Mouse (Mus musculus) liver, postnatal 0 days (tissue): ENCODE measurements around the gene Shc2. TPM values are rescaled to one million over a fixed set of nuclear protein-coding genes. Genes with fewer than 3 reads are reported as not detected.
A peak's percentile ranks its signal among the peaks of the same experiment; 100 is the strongest.

ENCODE experiments used
- ATAC-seq: fragments of 200-750 bp; cut with Nextera tagmentation; 2 replicates; pipeline ENCODE4 v1.8.0; 2017; ENCODE audit warnings: mild to moderate bottlenecking, moderate library complexity
- DNase-seq: peaks from one replicate; pipeline ENCODE4 v3.0.0-alpha.2; 2016
- H3K27ac ChIP-seq: fragments of 300-500 bp; sonication (generic); 2 replicates; pipeline ENCODE4 v1.5.1; 2014; ENCODE audit warnings: antibody characterized with exemption, moderate library complexity, mild to moderate bottlenecking, low read depth
- H3K27me3 ChIP-seq: fragments of 300-500 bp; sonication (generic); 2 replicates; pipeline ENCODE4 v1.6.1; 2014; ENCODE audit warnings: low read length, control low read depth, mixed read lengths; ENCODE audit not compliant: insufficient read depth
- H3K36me3 ChIP-seq: fragments of 300-500 bp; sonication (generic); replicated peaks from 2 replicates; pipeline ENCODE4 v1.6.1; 2014; ENCODE audit warnings: mild to moderate bottlenecking, control low read depth, low read length, moderate library complexity, mixed read lengths; ENCODE audit not compliant: insufficient read depth
- H3K4me1 ChIP-seq: fragments of 300-500 bp; sonication (generic); 2 replicates; pipeline ENCODE4 v1.6.1; 2014; ENCODE audit warnings: antibody characterized with exemption, mild to moderate bottlenecking, control low read depth; ENCODE audit not compliant: insufficient read depth
- H3K4me2 ChIP-seq: fragments of 300-500 bp; sonication (generic); 2 replicates; pipeline ENCODE4 v1.6.1; 2014; ENCODE audit warnings: low read depth, mild to moderate bottlenecking, low read length, moderate library complexity, mixed read lengths
- H3K4me3 ChIP-seq: fragments of 300-500 bp; sonication (generic); 2 replicates; pipeline ENCODE4 v1.5.1; 2014; ENCODE audit warnings: low read depth, low read length
- H3K9ac ChIP-seq: fragments of 300-500 bp; sonication (generic); replicated peaks from 2 replicates; pipeline ENCODE4 v1.6.1; 2014; ENCODE audit warnings: mild to moderate bottlenecking, moderate library complexity
- H3K9me3 ChIP-seq: fragments of 300-500 bp; sonication (generic); 2 replicates; pipeline ENCODE4 v1.6.1; 2016; ENCODE audit warnings: mild to moderate bottlenecking, control low read depth, low read length, mixed read lengths
- CTCF ChIP-seq: sonication (generic); IDR thresholded peaks from 2 replicates; pipeline ENCODE4 v1.5.1; 2016; ENCODE audit warnings: antibody characterized with exemption, low read depth
- EP300 ChIP-seq: IDR thresholded peaks from 2 replicates; pipeline ENCODE4 v1.6.1; 2016; ENCODE audit warnings: antibody characterized with exemption, low read depth, mild to moderate bottlenecking
- WGBS: fragments of 180-500 bp; shearing (Covaris S2); extraction: QIAGEN DNeasy Blood & Tissue Kit; methylation state at CpG from one replicate; pipeline ENCODE4 v1.1.7; 2014; ENCODE audit not compliant: insufficient replicate concordance; 5-methylcytosine and 5-hydroxymethylcytosine counted together
- polyA plus RNA-seq: library from polyadenylated mRNA; unstranded; fragments of >200 nt; fragmentation: Nextera tagmentation; extraction: Ambion mirVana; gene quantifications from 2 replicates; pipeline ENCODE4 v1.2.1, GENCODE M21; 2015

Gene Shc2
- polyA plus RNA-seq, 1 experiment from 2014 or later, result 0.05 TPM

- DNase-seq (no peak), ATAC-seq (no peak)
- Histone ChIP-seq H3K36me3 (peaks cover 45% of the 10 kb centered on the region), H3K27ac (peak overlapping the region; percentile 97), H3K4me3 (peak overlapping the region; percentile 88), H3K9ac (peak overlapping the region; percentile 91), H3K27me3 (no peaks in the 10 kb centered on the region), H3K4me2 (peak overlapping the region; percentile 96), H3K9me3 (no peaks in the 10 kb centered on the region), H3K4me1 (peaks cover 32% of the 10 kb centered on the region)
- WGBS, result 75% methylated on average over 6 of the region's 6 CpGs
- TF ChIP-seq CTCF (no peak), EP300 (no peak)
Measured at GRCm38 (mm10) chr10:79683726-79684640, 46.3 kb upstream of the Shc2 start.

DNA sequence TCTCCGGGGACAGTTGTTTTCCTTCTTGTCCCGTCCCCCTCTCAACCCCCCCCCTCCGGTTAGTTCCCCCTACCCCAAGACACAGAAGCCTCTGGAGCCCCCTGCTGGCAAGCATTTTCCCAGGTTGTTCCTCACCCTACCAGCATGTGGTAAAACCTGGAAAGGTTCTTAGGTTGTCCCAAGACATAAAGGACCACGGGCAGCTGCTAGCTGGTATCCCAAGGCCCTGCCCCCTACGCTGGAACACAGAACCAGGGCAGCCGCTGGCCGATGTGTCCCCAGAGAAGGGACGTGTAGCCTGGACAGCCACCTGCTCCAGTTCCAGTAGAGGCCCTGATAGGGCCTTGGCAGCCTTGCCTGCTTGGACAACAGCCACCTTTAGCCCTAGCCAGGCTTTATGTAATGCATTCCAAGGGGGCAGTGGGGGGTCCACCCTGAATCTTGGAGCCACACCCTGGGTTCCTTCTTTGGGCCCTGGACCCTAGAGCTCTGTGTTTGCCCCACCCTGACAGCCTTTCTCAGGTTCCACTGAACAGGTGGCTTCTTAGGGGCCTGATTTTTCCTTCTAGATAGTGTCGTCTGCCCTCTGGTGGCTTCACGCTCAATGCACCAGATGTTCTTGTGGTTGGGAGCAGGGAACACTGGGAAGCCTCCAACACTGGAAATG, 45.3 kb upstream of the Shc2 start:
- TF ChIP-seq EP300 (no peak), CTCF (peak; percentile 68)
- Histone ChIP-seq H3K9me3 (no peaks in the 10 kb centered on the region), H3K4me3 (peak overlapping the region; percentile 88), H3K4me1 (peaks cover 32% of the 10 kb centered on the region), H3K27ac (peak overlapping the region; percentile 97), H3K9ac (peak overlapping the region; percentile 91), H3K36me3 (peaks cover 36% of the 10 kb centered on the region), H3K4me2 (peak overlapping the region; percentile 96), H3K27me3 (no peaks in the 10 kb centered on the region)
- ATAC-seq (no peak), DNase-seq (peak; percentile 81)
- WGBS, result 1% methylated on average over 10 of the region's 10 CpGs

DNA sequence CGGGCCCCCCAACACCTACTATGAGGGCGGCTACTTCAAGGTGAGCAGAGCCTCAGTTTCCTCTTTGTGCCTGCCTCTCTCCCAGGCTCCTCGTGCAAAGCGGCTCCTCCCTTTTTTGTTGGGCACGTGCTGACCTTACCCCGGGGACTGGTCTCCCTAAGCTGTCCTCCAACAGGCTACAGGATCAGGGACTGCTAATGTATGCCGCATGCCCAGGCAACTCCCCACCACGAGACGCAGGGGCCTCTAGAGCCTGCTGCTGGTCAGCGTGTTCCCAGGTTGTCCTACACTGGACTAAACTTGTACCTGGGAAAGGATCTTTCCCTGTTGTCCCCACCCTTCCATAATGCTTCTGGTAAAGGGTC, 44.8 kb upstream of the Shc2 start:
- Histone ChIP-seq H3K9me3 (no peaks in the 10 kb centered on the region), H3K4me1 (peaks cover 32% of the 10 kb centered on the region), H3K4me2 (peak overlapping the region; percentile 96), H3K27me3 (no peaks in the 10 kb centered on the region), H3K4me3 (peak overlapping the region; percentile 88), H3K36me3 (peaks cover 31% of the 10 kb centered on the region), H3K9ac (peak overlapping the region; percentile 91), H3K27ac (peak overlapping the region; percentile 97)
- TF ChIP-seq CTCF (no peak), EP300 (no peak)
- DNase-seq (no peak), ATAC-seq (no peak)
- 0% methylated on average over 10 of the region's 10 CpGs for WGBS

DNA sequence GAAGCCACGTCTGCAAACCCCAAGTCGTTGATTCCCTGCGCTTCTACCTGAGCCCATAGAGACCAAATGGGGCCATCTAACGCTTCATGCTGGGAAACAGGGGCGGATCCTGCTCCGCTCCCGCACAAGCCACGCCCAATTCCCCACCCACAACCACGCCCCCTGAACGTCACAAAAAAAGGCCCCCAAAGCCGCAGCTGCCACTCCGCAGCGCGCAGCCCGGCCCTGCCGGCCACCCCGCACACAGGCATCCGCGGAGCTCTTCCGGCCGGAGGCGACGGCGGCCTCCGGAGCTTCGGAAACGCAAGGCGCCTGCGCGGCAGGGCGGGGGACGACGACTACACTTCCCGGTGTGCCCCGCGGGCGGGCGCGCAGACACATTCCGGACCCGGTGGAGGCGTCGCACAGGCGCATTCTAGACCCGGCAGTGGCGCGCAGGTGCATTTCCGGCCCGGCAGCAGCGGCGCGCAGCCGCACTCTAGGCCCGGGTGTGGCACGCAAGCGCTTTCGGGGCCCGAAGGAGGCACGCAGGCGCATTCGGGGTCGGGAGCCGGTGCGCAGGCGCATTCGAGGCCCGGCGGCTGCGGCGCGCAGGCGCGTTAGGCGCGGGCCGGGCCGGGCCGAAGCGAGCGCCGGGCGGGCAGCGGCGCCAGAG, 44.0 kb upstream of the Shc2 start, which contains the start of gene Cdc34:
Cdc34 (plus strand) TSS at position 605 of the 655 bp plus-strand sequence.
- H3K9me3 ChIP-seq, result no peaks in the 10 kb centered on the region
- under 1% methylated on average over 67 of the region's 84 CpGs for WGBS
- peaks cover 23% of the 10 kb centered on the region for H3K36me3 ChIP-seq
- H3K27ac ChIP-seq, result peak within 1 kb of the TSS; percentile 97
- peak within 1 kb of the TSS; percentile 91 for H3K9ac ChIP-seq
- H3K4me2 ChIP-seq, result peak within 1 kb of the TSS; percentile 96
- no peaks in the 10 kb centered on the region for H3K27me3 ChIP-seq
- TF ChIP-seq EP300 (0 out of 2 replicates have a peak, but pooled peaks have one; percentile 20), CTCF (peak; percentile 38)
- peaks cover 32% of the 10 kb centered on the region for H3K4me1 ChIP-seq
- DNase-seq (peak; percentile 99), ATAC-seq (peak; percentile 93)
- H3K4me3 ChIP-seq, result peak within 1 kb of the TSS; percentile 88

- TF ChIP-seq CTCF (no peak), EP300 (no peak)
- DNase-seq, result peak; percentile 45
- Histone ChIP-seq H3K36me3 (peaks cover 15% of the 10 kb centered on the region), H3K4me3 (peak overlapping the region; percentile 88), H3K9me3 (no peaks in the 10 kb centered on the region), H3K4me2 (peak overlapping the region; percentile 85), H3K27ac (peak overlapping the region; percentile 97), H3K9ac (peak overlapping the region; percentile 91), H3K27me3 (no peaks in the 10 kb centered on the region), H3K4me1 (peaks cover 32% of the 10 kb centered on the region)
- peak; percentile 13 for ATAC-seq
- WGBS, result 26% methylated on average over 11 of the region's 11 CpGs
Measured at GRCm38 (mm10) chr10:79680606-79681495, 43.1 kb upstream of the Shc2 start.
